Mouse (Mus musculus) neural tube, embryonic 13.5 days (tissue): Measurements from ENCODE around the gene Ift57. TPM values are rescaled to one million over a fixed set of nuclear protein-coding genes. Genes with fewer than 3 reads are reported as not detected.

ENCODE experiments used
- ATAC-seq: fragments of 200-750 bp; cut with Nextera tagmentation; 2 replicates; pipeline ENCODE4 v1.8.0; 2017; ENCODE audit warnings: low read depth, mild to moderate bottlenecking, moderate TSS enrichment, moderate library complexity
- H3K27ac ChIP-seq: fragments of 300-500 bp; sonication (generic); replicated peaks from 2 replicates; pipeline ENCODE4 v1.5.1; 2015; ENCODE audit warnings: moderate library complexity, mild to moderate bottlenecking, inconsistent platforms
- H3K27me3 ChIP-seq: fragments of 300-500 bp; sonication (generic); 2 replicates; pipeline ENCODE4 v1.6.1; 2015; ENCODE audit warnings: mild to moderate bottlenecking, inconsistent platforms
- H3K36me3 ChIP-seq: fragments of 300-500 bp; sonication (generic); 2 replicates; pipeline ENCODE4 v1.6.1; 2015; ENCODE audit warnings: mild to moderate bottlenecking, inconsistent platforms
- H3K4me1 ChIP-seq: fragments of 300-500 bp; sonication (generic); replicated peaks from 2 replicates; pipeline ENCODE4 v1.6.1; 2015; ENCODE audit warnings: inconsistent platforms
- H3K4me2 ChIP-seq: fragments of 300-500 bp; sonication (generic); 2 replicates; pipeline ENCODE4 v1.6.1; 2015; ENCODE audit warnings: inconsistent platforms, mild to moderate bottlenecking, moderate library complexity
- H3K4me3 ChIP-seq: fragments of 300-500 bp; sonication (generic); 2 replicates; pipeline ENCODE4 v1.5.1; 2015; ENCODE audit warnings: mild to moderate bottlenecking, inconsistent platforms
- H3K9ac ChIP-seq: fragments of 300-500 bp; sonication (generic); 2 replicates; pipeline ENCODE4 v1.6.1; 2015; ENCODE audit warnings: moderate library complexity, mild to moderate bottlenecking, inconsistent platforms
- H3K9me3 ChIP-seq: fragments of 300-500 bp; sonication (generic); 2 replicates; pipeline ENCODE4 v1.6.1; 2016; ENCODE audit warnings: inconsistent platforms
- WGBS: fragments of 180-500 bp; shearing (Covaris S2); methylation state at CpG from one replicate; pipeline ENCODE4 v1.1.7; 2015; 5-methylcytosine and 5-hydroxymethylcytosine counted together
- polyA plus RNA-seq: library from polyadenylated mRNA; unstranded; fragments of >200 nt; fragmentation: Nextera tagmentation; extraction: Ambion mirVana; gene quantifications from 2 replicates; pipeline ENCODE4 v1.2.1, GENCODE M21; 2015

Gene Ift57
- 38.6 and 39.9 TPM in 2 replicates for polyA plus RNA-seq

DNA sequence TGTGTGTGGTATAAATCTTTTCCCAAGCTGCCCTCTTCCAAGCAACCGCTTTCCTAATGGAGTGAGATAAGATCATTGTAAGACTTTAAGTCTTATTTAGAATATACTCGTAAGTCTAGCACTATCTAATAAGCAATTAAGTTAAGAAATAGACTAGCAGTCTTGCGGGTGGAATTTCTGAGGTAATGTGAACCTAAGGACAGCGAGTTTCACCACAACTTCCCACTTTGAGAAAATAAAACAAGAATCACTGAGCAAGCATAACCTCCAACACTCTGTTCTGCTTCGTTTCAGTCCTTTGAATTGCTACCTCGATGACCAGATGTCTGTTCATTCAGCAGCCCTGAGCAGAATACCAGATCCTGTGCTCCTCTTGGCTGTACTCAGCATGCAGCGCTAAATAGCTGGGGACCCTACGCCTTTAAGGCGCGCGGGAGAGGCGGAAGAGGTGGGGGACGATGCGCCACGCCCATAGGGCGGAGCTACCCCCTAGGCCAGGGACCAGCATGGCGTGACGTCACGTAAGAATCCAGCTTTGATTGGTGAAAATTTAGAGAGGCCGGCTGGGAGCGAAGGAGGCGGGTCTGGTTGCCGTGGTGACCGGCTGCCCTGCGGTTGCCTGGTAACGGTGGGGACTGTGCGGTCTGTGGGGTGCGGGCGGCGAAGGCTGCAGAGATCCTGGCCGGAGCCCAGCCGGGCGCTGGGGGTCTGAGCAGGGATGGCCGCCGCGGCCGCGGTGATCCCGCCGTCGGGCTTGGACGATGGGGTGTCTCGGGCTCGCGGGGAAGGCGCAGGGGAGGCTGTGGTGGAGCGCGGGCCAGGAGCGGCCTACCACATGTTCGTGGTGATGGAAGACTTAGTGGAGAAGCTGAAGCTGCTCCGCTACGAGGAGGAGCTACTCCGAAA, at the start of gene Ift57:
Ift57 (plus strand) TSS at position 614 of the 906 bp plus-strand sequence.
- peak; percentile 100 for ATAC-seq
- H3K36me3 ChIP-seq = no peaks in the 10 kb centered on the region
- H3K4me3 ChIP-seq = peak within 1 kb of the TSS; percentile 81
- peaks cover 18% of the 10 kb centered on the region for H3K4me1 ChIP-seq
- peak within 1 kb of the TSS; percentile 80 for H3K4me2 ChIP-seq
- H3K9ac ChIP-seq = peak within 1 kb of the TSS; percentile 79
- peak within 1 kb of the TSS; percentile 78 for H3K27ac ChIP-seq
- no peaks in the 10 kb centered on the region for H3K27me3 ChIP-seq
- H3K9me3 ChIP-seq = no peaks in the 10 kb centered on the region
- WGBS = 3% methylated on average over 53 of the region's 53 CpGs

DNA sequence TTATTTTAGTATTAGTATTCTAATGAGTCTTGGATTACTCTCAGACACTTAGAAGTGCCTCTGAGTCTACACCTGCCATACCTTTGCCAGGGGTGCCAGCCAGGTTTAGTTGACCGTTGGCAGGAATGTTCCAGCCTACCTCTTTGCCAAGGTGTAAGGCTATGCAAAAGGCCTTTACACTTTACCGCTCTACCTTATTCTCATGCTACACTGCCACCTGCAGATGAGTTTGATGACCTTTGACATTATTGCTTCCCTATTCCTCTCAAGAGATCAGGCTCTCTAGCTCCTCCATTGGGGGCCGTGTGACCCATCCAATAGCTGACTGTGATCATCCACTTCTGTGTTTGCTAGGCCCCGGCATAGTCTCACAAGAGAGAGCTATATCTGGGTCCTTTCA, 41.9 kb upstream of the Ift57 start:
- Histone ChIP-seq H3K4me2 (no peak overlapping the region), H3K4me3 (no peak overlapping the region), H3K27me3 (no peaks in the 10 kb centered on the region), H3K9ac (no peak overlapping the region), H3K4me1 (no peaks in the 10 kb centered on the region), H3K36me3 (no peaks in the 10 kb centered on the region), H3K27ac (no peak overlapping the region), H3K9me3 (no peaks in the 10 kb centered on the region)
- ATAC-seq = no peak
- 94% methylated on average over 4 of the region's 4 CpGs for WGBS

- no peak overlapping the region for H3K9ac ChIP-seq
Observed at GRCm38 (mm10) chr16:49658029-49658428, 41.0 kb upstream of the Ift57 start.

DNA sequence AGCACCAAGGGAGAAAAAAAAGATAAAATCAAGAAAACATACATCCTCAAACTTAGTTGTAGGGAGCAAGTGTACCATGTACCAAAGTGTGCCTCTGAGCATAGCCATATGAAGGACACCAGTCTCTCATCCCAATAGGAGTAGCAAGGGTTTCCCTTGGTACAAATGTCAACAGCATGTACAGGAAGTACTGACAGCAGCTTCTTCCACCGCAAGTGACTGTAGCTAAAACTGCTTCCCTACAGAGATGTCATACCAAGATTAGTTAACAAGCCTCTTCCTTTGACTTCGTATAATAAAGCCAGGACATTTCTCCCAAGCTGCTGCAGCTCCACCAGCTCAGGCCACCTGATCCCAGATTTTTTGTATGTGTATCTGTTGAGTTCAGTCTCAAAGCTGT, 39.9 kb upstream of the Ift57 start:
- no peak overlapping the region for H3K27ac ChIP-seq
- no peaks in the 10 kb centered on the region for H3K9me3 ChIP-seq
- no peaks in the 10 kb centered on the region for H3K27me3 ChIP-seq
- no peaks in the 10 kb centered on the region for H3K36me3 ChIP-seq
- no peak overlapping the region for H3K4me2 ChIP-seq
- no peak overlapping the region for H3K9ac ChIP-seq
- ATAC-seq = no peak
- H3K4me1 ChIP-seq = no peaks in the 10 kb centered on the region
- 78% methylated on average over 2 of the region's 2 CpGs for WGBS
- H3K4me3 ChIP-seq = no peak overlapping the region

More at GRCm38 (mm10) chr16:49658029-49658428, 41.0 kb upstream of the Ift57 start:
- Histone ChIP-seq H3K4me2 (no peak overlapping the region), H3K36me3 (no peaks in the 10 kb centered on the region), H3K4me3 (no peak overlapping the region), H3K27ac (no peak overlapping the region), H3K27me3 (no peaks in the 10 kb centered on the region), H3K9me3 (no peaks in the 10 kb centered on the region), H3K4me1 (no peaks in the 10 kb centered on the region)
- ATAC-seq = no peak
- WGBS = 81% methylated on average over 5 of the region's 5 CpGs

- no peaks in the 10 kb centered on the region for H3K36me3 ChIP-seq
- 97% methylated on average over 3 of the region's 3 CpGs for WGBS
- H3K27ac ChIP-seq = no peak overlapping the region
Observed at GRCm38 (mm10) chr16:49660111-49660510, 38.9 kb upstream of the Ift57 start.

DNA sequence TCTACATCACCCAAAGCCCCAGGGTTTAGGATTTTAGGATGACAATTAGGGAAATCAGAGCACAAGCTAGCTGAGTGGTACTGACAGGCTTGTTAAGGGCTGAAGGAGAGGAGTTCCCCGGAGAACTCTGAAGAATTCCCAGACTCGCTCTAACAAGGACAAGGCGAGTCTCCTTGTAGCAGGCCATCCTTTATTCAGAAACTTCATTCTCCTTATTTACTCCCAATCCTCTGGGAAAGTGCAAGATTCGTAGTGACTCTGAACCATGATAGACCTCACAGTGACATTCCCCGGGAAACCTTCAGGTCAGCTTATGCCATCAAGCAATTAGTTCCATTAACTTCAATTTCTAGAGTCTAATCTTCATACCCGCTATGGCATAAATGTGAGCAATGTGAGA, 36.8 kb upstream of the Ift57 start:
- no peak for ATAC-seq
- WGBS = 93% methylated on average over 6 of the region's 6 CpGs
- no peak overlapping the region for H3K27ac ChIP-seq
- H3K36me3 ChIP-seq = no peaks in the 10 kb centered on the region
- no peak overlapping the region for H3K4me3 ChIP-seq
- no peak overlapping the region for H3K4me2 ChIP-seq
- H3K9ac ChIP-seq = no peak overlapping the region
- no peaks in the 10 kb centered on the region for H3K9me3 ChIP-seq
- H3K4me1 ChIP-seq = no peaks in the 10 kb centered on the region
- no peaks in the 10 kb centered on the region for H3K27me3 ChIP-seq

More at GRCm38 (mm10) chr16:49660111-49660510, 38.9 kb upstream of the Ift57 start:
- no peak overlapping the region for H3K4me2 ChIP-seq
- no peaks in the 10 kb centered on the region for H3K27me3 ChIP-seq
- no peaks in the 10 kb centered on the region for H3K9me3 ChIP-seq
- no peaks in the 10 kb centered on the region for H3K4me1 ChIP-seq
- ATAC-seq = no peak
- no peak overlapping the region for H3K9ac ChIP-seq
- no peak overlapping the region for H3K4me3 ChIP-seq

- 81% methylated on average over 7 of the region's 7 CpGs for WGBS
- Histone ChIP-seq H3K9ac (no peak overlapping the region), H3K9me3 (no peaks in the 10 kb centered on the region), H3K4me3 (no peak overlapping the region), H3K4me2 (no peak overlapping the region), H3K27ac (no peak overlapping the region), H3K4me1 (0 out of 2 replicates have a peak, but pooled peaks cover 3% of the 10 kb centered on the region), H3K27me3 (no peaks in the 10 kb centered on the region), H3K36me3 (no peaks in the 10 kb centered on the region)
- no peak for ATAC-seq
Observed at GRCm38 (mm10) chr16:49664677-49665076, 34.4 kb upstream of the Ift57 start.

DNA sequence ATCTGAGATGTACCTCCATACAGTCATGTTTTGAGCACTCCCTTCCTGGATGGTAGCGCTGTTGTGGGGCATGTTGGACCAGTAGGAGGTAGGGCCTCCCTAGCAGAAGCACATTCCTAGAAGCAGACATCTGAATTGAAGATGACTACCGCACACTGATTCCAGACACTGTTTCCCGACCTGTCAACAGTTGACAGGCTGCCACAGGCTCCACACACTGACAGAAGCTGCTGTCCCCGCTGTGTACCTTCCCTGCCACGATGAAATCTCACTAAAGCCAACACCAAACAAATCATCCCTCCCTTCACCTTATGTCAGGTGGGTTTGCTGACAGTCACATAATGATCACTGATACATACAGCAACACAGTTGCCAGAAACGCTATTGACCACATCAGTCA, 19.4 kb upstream of the Ift57 start:
- Histone ChIP-seq H3K9ac (no peak overlapping the region), H3K9me3 (no peaks in the 10 kb centered on the region), H3K36me3 (no peaks in the 10 kb centered on the region), H3K4me1 (peaks cover 2% of the 10 kb centered on the region; the same call in 1 of the 2 replicates), H3K4me3 (no peak overlapping the region), H3K27ac (no peak overlapping the region), H3K4me2 (no peak overlapping the region), H3K27me3 (no peaks in the 10 kb centered on the region)
- 91% methylated on average over 6 of the region's 6 CpGs for WGBS
- no peak for ATAC-seq

GRCm38 (mm10) chr16:49684961-49685360, 14.1 kb upstream of the Ift57 start:
- H3K9ac ChIP-seq = no peak overlapping the region
- no peaks in the 10 kb centered on the region for H3K36me3 ChIP-seq
- no peak overlapping the region for H3K4me3 ChIP-seq
- H3K27me3 ChIP-seq = no peaks in the 10 kb centered on the region
- no peak overlapping the region for H3K27ac ChIP-seq
- no peak overlapping the region for H3K4me2 ChIP-seq
- peaks cover 9% of the 10 kb centered on the region for H3K4me1 ChIP-seq
- WGBS = 36% methylated on average over 4 of the region's 4 CpGs
- no peaks in the 10 kb centered on the region for H3K9me3 ChIP-seq
- ATAC-seq = no peak

GRCm38 (mm10) chr16:49699821-49700220, 788 bp downstream of the Ift57 start:
- peak overlapping the region; percentile 81 for H3K4me3 ChIP-seq
- H3K9ac ChIP-seq = peak overlapping the region; percentile 79; the same call in 1 of the 2 replicates
- WGBS = 33% methylated on average over 5 of the region's 5 CpGs
- H3K27ac ChIP-seq = no peak overlapping the region; the same call in 1 of the 2 replicates
- no peak for ATAC-seq
- H3K9me3 ChIP-seq = no peaks in the 10 kb centered on the region
- peak overlapping the region; percentile 80 for H3K4me2 ChIP-seq
- H3K4me1 ChIP-seq = peaks cover 18% of the 10 kb centered on the region
- H3K27me3 ChIP-seq = no peaks in the 10 kb centered on the region
- H3K36me3 ChIP-seq = no peaks in the 10 kb centered on the region

GRCm38 (mm10) chr16:49708074-49708473, 9.0 kb downstream of the Ift57 start:
- Histone ChIP-seq H3K27ac (no peak overlapping the region), H3K9me3 (no peaks in the 10 kb centered on the region), H3K4me2 (no peak overlapping the region), H3K4me1 (no peaks in the 10 kb centered on the region), H3K36me3 (peaks cover 19% of the 10 kb centered on the region), H3K9ac (no peak overlapping the region), H3K27me3 (no peaks in the 10 kb centered on the region), H3K4me3 (no peak overlapping the region)
- no peak for ATAC-seq
- 67% methylated on average over 1 of the region's 1 CpGs for WGBS

DNA sequence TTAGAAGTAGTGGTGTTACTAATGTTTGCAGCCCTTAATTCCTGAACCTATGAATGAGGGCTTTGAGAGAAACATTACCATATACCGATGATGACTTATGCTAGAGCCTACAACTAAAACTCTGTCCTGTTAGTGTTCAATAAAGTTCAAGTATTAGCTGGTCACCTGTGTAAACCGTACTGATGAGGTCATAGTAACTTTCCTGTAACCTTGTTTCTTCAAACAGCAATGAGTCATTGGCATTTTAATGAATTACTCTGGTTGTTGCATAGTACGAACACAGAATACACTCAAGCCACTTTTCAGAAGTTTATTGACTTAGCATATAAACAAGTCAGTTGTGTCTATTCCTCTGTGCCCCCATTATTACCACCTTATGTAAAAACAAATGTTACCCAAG, 11.2 kb downstream of the Ift57 start:
- ATAC-seq = no peak
- Histone ChIP-seq H3K9me3 (no peaks in the 10 kb centered on the region), H3K4me1 (no peaks in the 10 kb centered on the region), H3K36me3 (peaks cover 19% of the 10 kb centered on the region), H3K27ac (no peak overlapping the region), H3K27me3 (no peaks in the 10 kb centered on the region), H3K9ac (no peak overlapping the region), H3K4me2 (no peak overlapping the region), H3K4me3 (no peak overlapping the region)
- 92% methylated on average over 3 of the region's 3 CpGs for whole genome bisulfite sequencing
